In the genomic region with DNA sequence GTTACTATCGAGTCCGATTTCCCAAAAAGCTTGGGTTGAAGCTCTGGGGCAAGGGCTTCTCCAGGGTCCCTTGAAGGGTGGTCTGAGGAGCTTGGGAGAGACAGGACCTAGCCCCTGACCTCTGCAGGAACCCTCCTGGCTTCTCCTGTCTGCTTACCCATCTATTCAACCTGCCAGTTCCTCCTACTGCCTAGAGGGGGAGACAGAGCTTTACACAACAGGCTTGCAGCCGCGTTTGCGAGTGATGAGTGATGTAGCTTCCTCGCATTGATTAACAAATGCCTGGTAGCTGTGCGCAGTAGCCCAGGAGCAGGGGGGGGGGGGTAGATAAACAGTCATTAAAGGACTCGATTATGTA, we compare ENCODE assay signal across 9 mouse cellular contexts. TPM values are rescaled to one million over a fixed set of nuclear protein-coding genes. Genes with fewer than 3 reads are reported as not detected.
DNase-seq lines count a peak whose midpoint lies in the region; ATAC-seq and TF ChIP-seq lines count a peak whose summit lies in the region.
"Had no signal": no experiment of that assay in that cellular context is flagged by ENCODE, and none has a peak within 500 bp of the region (broad histone marks: within the 10 kb centered on the region; RNA-seq: fewer than 3 reads in every experiment).

No protein-coding gene starts in this region.

- peak; percentile 88 for DNase-seq in MEL (ENCODE audit: low read depth, low spot score)
- peak; percentile 83 for DNase-seq in cerebellum, adult 11-12 months
- DNase-seq in hindbrain, embryonic 11.5 days (ENCODE audit: low spot score), result peak; percentile 85
- DNase-seq in layer of hippocampus, adult 9-11 months, result peak; percentile 88
- peak; percentile 94 for DNase-seq in lung, postnatal 0 days (ENCODE audit: low spot score)
- peak; percentile 91 for DNase-seq in retina, embryonic 14.5 days (ENCODE audit: low spot score)
- no peak for DNase-seq in ovary, postnatal 10 days (ENCODE audit: low spot score)

- H3K36me3 ChIP-seq in MEL (ENCODE audit: control insufficient read depth in 1 of 2, insufficient read depth in 2 of 2, low read length in 2 of 2), result peaks cover 0 to 13% of the 10 kb centered on the region in 2 experiments; a peak in 2 of 4 replicates
- H3K36me3 ChIP-seq in forebrain, embryonic 16.5 days (ENCODE audit: control insufficient read depth, insufficient read depth), result peaks cover 9% of the 10 kb centered on the region; the same call in 1 of the 2 replicates
- no peaks in the 10 kb centered on the region for H3K36me3 ChIP-seq in hindbrain, embryonic 11.5 days (ENCODE audit: control insufficient read depth, insufficient read depth, low read length)
- peaks cover 5% of the 10 kb centered on the region; the same call in 1 of the 2 replicates for H3K36me3 ChIP-seq in lung, postnatal 0 days (ENCODE audit: insufficient read depth, low read length)

- peaks cover 4 to 34% of the 10 kb centered on the region in 2 experiments for H3K4me1 ChIP-seq in MEL (ENCODE audit: control insufficient read depth in 1 of 2, insufficient read depth in 2 of 2, low read length in 2 of 2)
- peaks cover 27% of the 10 kb centered on the region for H3K4me1 ChIP-seq in forebrain, embryonic 16.5 days (replicated peaks; ENCODE audit: control insufficient read depth, insufficient read depth, low read length)
- peaks cover 16% of the 10 kb centered on the region for H3K4me1 ChIP-seq in hindbrain, embryonic 11.5 days (replicated peaks; ENCODE audit: control insufficient read depth, insufficient read depth, low read length)
- H3K4me1 ChIP-seq in lung, postnatal 0 days (ENCODE audit: insufficient read depth, low read depth, low read length), result peaks cover 10% of the 10 kb centered on the region; the same call in 1 of the 2 replicates

- no peak for TF ChIP-seq POLR2A in MEL (IDR thresholded peaks at IDR 0.05; ENCODE audit: control insufficient read depth in 1 of 2, insufficient read depth in 1 of 2, low read depth in 1 of 2, low read length in 2 of 2, poor library complexity in 1 of 2)

- TF ChIP-seq CTCF in MEL (IDR thresholded peaks at IDR 0.05 in 2 of 3, conservative IDR thresholded peaks at IDR 0.05 in 1 of 3; ENCODE audit: control insufficient read depth in 1 of 3, insufficient read depth in 1 of 3, low read depth in 2 of 3, low read length in 3 of 3, poor library complexity in 1 of 3, severe bottlenecking in 1 of 3), result peak; percentile 87 to 95 (median 95)
- peak; percentile 98 for TF ChIP-seq CTCF in lung, postnatal 0 days (IDR thresholded peaks at IDR 0.05)

- WGBS in forebrain, embryonic 16.5 days, result 3% methylated on average over 8 of the region's 8 CpGs
- 12% methylated on average over 8 of the region's 8 CpGs for WGBS in hindbrain, embryonic 11.5 days
- 8% methylated on average over 8 of the region's 8 CpGs for WGBS in lung, postnatal 0 days

- no peak for TF ChIP-seq EP300 in MEL (IDR thresholded peaks at IDR 0.05; ENCODE audit: low read depth in 1 of 2, low read length in 2 of 2)
- TF ChIP-seq EP300 in lung, postnatal 0 days (IDR thresholded peaks at IDR 0.05), result no peak

- H3K79me2 ChIP-seq in MEL (ENCODE audit: control insufficient read depth, insufficient read depth, low read length, poor library complexity), result peaks cover 21% of the 10 kb centered on the region

- TF ChIP-seq RAD21 in MEL (IDR thresholded peaks at IDR 0.05; ENCODE audit: low read depth, low read length), result peak; percentile 95

- H3K27ac ChIP-seq in MEL (ENCODE audit: control insufficient read depth, low read depth, low read length), result no peak overlapping the region
- peak overlapping the region; percentile 52; the same call in 1 of the 2 replicates for H3K27ac ChIP-seq in forebrain, embryonic 16.5 days (ENCODE audit: low read length)
- no peak overlapping the region for H3K27ac ChIP-seq in hindbrain, embryonic 11.5 days (ENCODE audit: low read depth, low read length)
- H3K27ac ChIP-seq in lung, postnatal 0 days (ENCODE audit: low read length), result no peak overlapping the region

- H3K4me3 ChIP-seq in MEL (ENCODE audit: control insufficient read depth in 1 of 2, insufficient read depth in 1 of 2, low read depth in 2 of 2, low read length in 2 of 2), result peak overlapping the region; percentile 14 to 21; a peak in 3 of 4 replicates
- peak overlapping the region; percentile 77 for H3K4me3 ChIP-seq in forebrain, embryonic 16.5 days (replicated peaks; ENCODE audit: low read length)
- H3K4me3 ChIP-seq in hindbrain, embryonic 11.5 days (ENCODE audit: low read depth, low read length), result peak overlapping the region; percentile 18
- no peak overlapping the region for H3K4me3 ChIP-seq in lung, postnatal 0 days (ENCODE audit: low read depth, low read length)

- no peaks in the 10 kb centered on the region for H3K9me3 ChIP-seq in MEL (replicated peaks; ENCODE audit: insufficient read depth, low read length)
- no peaks in the 10 kb centered on the region for H3K9me3 ChIP-seq in forebrain, embryonic 16.5 days (ENCODE audit: control insufficient read depth, low read length)
- no peaks in the 10 kb centered on the region for H3K9me3 ChIP-seq in hindbrain, embryonic 11.5 days (ENCODE audit: control insufficient read depth, low read length)
- H3K9me3 ChIP-seq in lung, postnatal 0 days (ENCODE audit: low read length), result no peaks in the 10 kb centered on the region

- peak overlapping the region; percentile 86 for H3K4me2 ChIP-seq in forebrain, embryonic 16.5 days (ENCODE audit: low read length)
- peak overlapping the region; percentile 99 for H3K4me2 ChIP-seq in hindbrain, embryonic 11.5 days (replicated peaks; ENCODE audit: low read depth, low read length)
- H3K4me2 ChIP-seq in lung, postnatal 0 days (replicated peaks; ENCODE audit: low read depth, low read length), result no peak overlapping the region

- peak; percentile 13 for ATAC-seq in forebrain, embryonic 16.5 days
- ATAC-seq in hindbrain, embryonic 11.5 days (ENCODE audit: low FRiP score), result peak; percentile 34; the same call in 1 of the 2 replicates
- ATAC-seq in lung, postnatal 0 days, result peak; percentile 33

- no peaks in the 10 kb centered on the region for H3K27me3 ChIP-seq in MEL (ENCODE audit: control insufficient read depth in 1 of 2, insufficient read depth in 2 of 2, low read length in 2 of 2)
- no peaks in the 10 kb centered on the region for H3K27me3 ChIP-seq in forebrain, embryonic 16.5 days (replicated peaks; ENCODE audit: control insufficient read depth, insufficient read depth, low read length)
- no peaks in the 10 kb centered on the region for H3K27me3 ChIP-seq in hindbrain, embryonic 11.5 days (ENCODE audit: control insufficient read depth, insufficient read depth, low read length)
- 0 out of 2 replicates have a peak, but pooled peaks cover 4% of the 10 kb centered on the region for H3K27me3 ChIP-seq in lung, postnatal 0 days (replicated peaks; ENCODE audit: insufficient read depth, low read length)

- peak overlapping the region; percentile 37; the same call in 1 of the 2 replicates for H3K9ac ChIP-seq in MEL (ENCODE audit: control insufficient read depth, low read depth, low read length, poor library complexity, severe bottlenecking)
- peak overlapping the region; percentile 61 for H3K9ac ChIP-seq in forebrain, embryonic 16.5 days (replicated peaks; ENCODE audit: low read depth, low read length)
- no peak overlapping the region; the same call in 1 of the 2 replicates for H3K9ac ChIP-seq in hindbrain, embryonic 11.5 days (ENCODE audit: low read depth, low read length)
- no peak overlapping the region for H3K9ac ChIP-seq in lung, postnatal 0 days (replicated peaks; ENCODE audit: low read depth)

TF ChIP-seq in MEL, 35 proteins besides CTCF, POLR2A, EP300 and RAD21 (continues in another document):
- TF ChIP-seq MAFK (IDR thresholded peaks at IDR 0.05; ENCODE audit: borderline replicate concordance, low read depth, low read length) (no peak), GATA1 (IDR thresholded peaks at IDR 0.05; ENCODE audit: low read depth, low read length) (no peak)

RNA-seq across cellular contexts. Expression of a gene that starts 1.9 kb away (rescaled TPM):
- 16.7 and 21.5 TPM in 2 replicates for total RNA-seq in MEL (2012; rRNA removed)
- polyA plus RNA-seq in MEL (2012; ENCODE audit: insufficient read depth in 1 of 2, insufficient read length in 2 of 2, low read depth in 1 of 2, low replicate concordance in 2 of 2, missing spikeins in 1 of 2), result 10 to 100 TPM in 1 of 2 experiments, not detected in 1; 25.4 TPM
- polyA plus RNA-seq in forebrain, embryonic 16.5 days (2015; fragmentation: Nextera tagmentation; extraction: Ambion mirVana), result 96.4 and 102 TPM in 2 replicates
- polyA plus RNA-seq in hindbrain, embryonic 11.5 days (2014; fragmentation: Nextera tagmentation; extraction: Ambion mirVana), result 34.8 and 35.2 TPM in 2 replicates
- polyA plus RNA-seq in lung, postnatal 0 days (2015; fragmentation: Nextera tagmentation; extraction: Ambion mirVana), result 1.8 and 1.9 TPM in 2 replicates

RNA-seq across cellular contexts. Expression of a gene that starts 10.9 kb away (rescaled TPM):
- total RNA-seq in MEL (2012; rRNA removed), result 974 and 1,054 TPM in 2 replicates
- 1,000 to 10,000 TPM in 1 of 2 experiments, 100 to 1,000 TPM in 1; 646 to 1,010 TPM for polyA plus RNA-seq in MEL (2012; ENCODE audit: insufficient read depth in 1 of 2, insufficient read length in 2 of 2, low read depth in 1 of 2, low replicate concordance in 2 of 2, missing spikeins in 1 of 2)
- polyA plus RNA-seq in forebrain, embryonic 16.5 days (2015; fragmentation: Nextera tagmentation; extraction: Ambion mirVana), result 51.9 and 95.5 TPM in 2 replicates
- 390 and 438 TPM in 2 replicates for polyA plus RNA-seq in hindbrain, embryonic 11.5 days (2014; fragmentation: Nextera tagmentation; extraction: Ambion mirVana)
- 655 and 726 TPM in 2 replicates for polyA plus RNA-seq in lung, postnatal 0 days (2015; fragmentation: Nextera tagmentation; extraction: Ambion mirVana)

RNA-seq across cellular contexts. Expression of a gene that starts 16.1 kb away (rescaled TPM):
- total RNA-seq in MEL (2012; rRNA removed), result 17.1 and 21.0 TPM in 2 replicates
- 10 to 100 TPM in 1 of 2 experiments, not detected in 1; 80.2 TPM for polyA plus RNA-seq in MEL (2012; ENCODE audit: insufficient read depth in 1 of 2, insufficient read length in 2 of 2, low read depth in 1 of 2, low replicate concordance in 2 of 2, missing spikeins in 1 of 2)
- polyA plus RNA-seq in forebrain, embryonic 16.5 days (2015; fragmentation: Nextera tagmentation; extraction: Ambion mirVana), result 4.9 and 6.0 TPM in 2 replicates
- polyA plus RNA-seq in hindbrain, embryonic 11.5 days (2014; fragmentation: Nextera tagmentation; extraction: Ambion mirVana), result 11.8 and 12.4 TPM in 2 replicates
- 12.7 and 12.8 TPM in 2 replicates for polyA plus RNA-seq in lung, postnatal 0 days (2015; fragmentation: Nextera tagmentation; extraction: Ambion mirVana)

RNA-seq across cellular contexts. Expression of a gene that starts 16.2 kb away (rescaled TPM):
- 0.27 TPM in 1 of 2 replicates, not detected in the other for total RNA-seq in MEL (2012; rRNA removed)
- under 1 TPM in 1 of 2 experiments, not detected in 1; 0.17 TPM for polyA plus RNA-seq in MEL (2012; ENCODE audit: insufficient read depth in 1 of 2, insufficient read length in 2 of 2, low read depth in 1 of 2, low replicate concordance in 2 of 2, missing spikeins in 1 of 2)
- 0.19 and 0.30 TPM in 2 replicates for polyA plus RNA-seq in forebrain, embryonic 16.5 days (2015; fragmentation: Nextera tagmentation; extraction: Ambion mirVana)
- polyA plus RNA-seq in hindbrain, embryonic 11.5 days (2014; fragmentation: Nextera tagmentation; extraction: Ambion mirVana), result 0.13 and 0.42 TPM in 2 replicates
- 0.10 and 0.42 TPM in 2 replicates for polyA plus RNA-seq in lung, postnatal 0 days (2015; fragmentation: Nextera tagmentation; extraction: Ambion mirVana)
- total RNA-seq: layer of hippocampus, postnatal 25 days had no signal

RNA-seq across cellular contexts. Expression of a gene that starts 19.1 kb away (rescaled TPM):
- total RNA-seq in MEL (2012; rRNA removed), result 39.0 and 40.8 TPM in 2 replicates
- polyA plus RNA-seq in MEL (2012; ENCODE audit: insufficient read depth in 1 of 2, insufficient read length in 2 of 2, low read depth in 1 of 2, low replicate concordance in 2 of 2, missing spikeins in 1 of 2), result 100 to 1,000 TPM in 1 of 2 experiments, not detected in 1; 127 TPM
- polyA plus RNA-seq in forebrain, embryonic 16.5 days (2015; fragmentation: Nextera tagmentation; extraction: Ambion mirVana), result 60.4 and 64.2 TPM in 2 replicates
- polyA plus RNA-seq in hindbrain, embryonic 11.5 days (2014; fragmentation: Nextera tagmentation; extraction: Ambion mirVana), result 61.1 and 64.4 TPM in 2 replicates
- polyA plus RNA-seq in lung, postnatal 0 days (2015; fragmentation: Nextera tagmentation; extraction: Ambion mirVana), result 26.8 and 28.9 TPM in 2 replicates

Comparison
In these comparisons a context has a peak if more than half of its experiments do, and no peak if none do; other contexts are left out.
1. H3K9ac ChIP-seq: peak in MEL (single experiment) and forebrain, embryonic 16.5 days (single experiment); none in hindbrain, embryonic 11.5 days (single experiment) and lung, postnatal 0 days (single experiment).
2. Peak in every context shown above with its lines, with median percentiles within 50 percentile points of each other: ATAC-seq.